Mouse (Mus musculus) kidney, postnatal 10 days (tissue): ENCODE results near the gene Gm5773.
"Not testable (repeated sequence)": the region's sequence is repeated elsewhere in the genome, so short reads cannot be mapped to it uniquely, and the experiment has no call there.

ENCODE experiments used
- DNase-seq: peaks from one replicate; pipeline ENCODE4 v3.0.0; 2021; ENCODE audit warnings: mixed read lengths

Gene Gm5773

GRCm38 (mm10) chr3:93772700-93773099, at the start of gene Gm5773:
TSS of gene Gm5773 (plus strand) at chr3:93773000.
- DNase-seq: not testable (repeated sequence)

- not testable (repeated sequence) for DNase-seq
Measured at GRCm38 (mm10) chr3:93745475-93745874, 27.3 kb upstream of the Gm5773 start.

GRCm38 (mm10) chr3:93754022-93754421, 18.8 kb upstream of the Gm5773 start:
- not testable (repeated sequence) for DNase-seq

DNA sequence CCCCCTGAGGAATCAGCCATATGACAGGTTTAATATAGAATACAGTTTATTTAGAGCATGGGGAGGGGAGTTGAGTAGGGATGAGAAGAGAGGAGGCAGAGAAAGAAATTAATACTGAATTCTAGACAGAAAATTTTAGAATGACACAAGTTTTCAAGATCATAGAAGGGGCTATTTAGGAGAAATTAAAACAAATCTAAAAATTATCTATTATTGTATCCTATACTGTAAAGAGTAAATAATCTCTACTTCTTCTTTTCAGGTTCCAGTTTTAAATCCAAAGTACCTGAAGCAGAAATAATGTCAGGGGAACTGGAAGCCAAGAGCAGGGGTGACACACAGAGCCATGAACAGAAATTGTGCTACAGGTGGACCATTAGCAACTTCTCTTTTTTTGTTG, 23.3 kb downstream of the Gm5773 start, which contains the start of gene Tdpoz4:
TSS of gene Tdpoz4 (plus strand) at position 301 of the 400 bp plus-strand sequence.
- not testable (repeated sequence) for DNase-seq

DNA sequence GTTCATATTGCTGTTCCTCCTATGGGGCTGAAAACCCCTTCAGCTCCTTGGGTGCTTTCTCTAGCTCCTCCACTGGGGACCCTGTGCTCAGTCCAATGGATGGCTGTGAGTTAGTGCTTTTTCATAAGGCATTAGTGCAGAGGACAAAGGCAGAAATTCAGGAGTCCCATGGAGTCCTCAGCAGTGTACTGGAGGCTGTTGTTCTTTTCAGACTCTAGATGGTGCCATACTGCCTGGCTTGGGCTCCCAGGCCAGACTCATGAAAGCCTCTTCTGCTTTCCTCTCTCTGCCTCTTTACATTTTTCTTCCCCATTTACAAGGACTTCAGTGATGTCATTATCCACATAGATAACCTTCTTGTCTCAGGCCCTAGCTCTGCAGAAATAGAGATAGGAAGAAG, 40.5 kb downstream of the Gm5773 start:
- not testable (repeated sequence) for DNase-seq
